Mouse (Mus musculus) G1E (cell line): ENCODE data around the gene Nfkb2. TPM values are rescaled to one million over a fixed set of nuclear protein-coding genes. Genes with fewer than 3 reads are reported as not detected.

Experiments
- ATAC-seq: 2 replicates; pipeline ENCODE4 v1.8.0; 2016; ENCODE audit warnings: mild to moderate bottlenecking; ENCODE audit not compliant: insufficient number of reproducible peaks, poor library complexity, low FRiP score, severe bottlenecking; ENCODE audit errors: extremely low read depth
- DNase-seq: peaks from one replicate; pipeline ENCODE4 v3.0.0; 2012; ENCODE audit warnings: low spot score
- H3K27me3 ChIP-seq: 2 replicates; pipeline ENCODE4 v1.6.1; 2012; ENCODE audit warnings: mild to moderate bottlenecking, low read length, inconsistent platforms; ENCODE audit not compliant: insufficient read depth
- H3K36me3 ChIP-seq: replicated peaks from 2 replicates; pipeline ENCODE3; 2012; ENCODE audit warnings: mild to moderate bottlenecking, inconsistent platforms
- H3K4me1 ChIP-seq: 2 replicates; pipeline ENCODE4 v1.6.1; 2012; ENCODE audit warnings: low read depth, low read length, inconsistent platforms, mixed read lengths; ENCODE audit not compliant: insufficient read depth
- H3K4me3 ChIP-seq: 2 replicates; pipeline ENCODE4 v1.5.1; 2012; ENCODE audit warnings: low read depth, mild to moderate bottlenecking, inconsistent platforms, low read length, moderate library complexity, mixed read lengths
- H3K9me3 ChIP-seq: replicated peaks from 2 replicates; pipeline ENCODE4 v1.6.1; 2012; ENCODE audit warnings: inconsistent platforms
- CTCF ChIP-seq: IDR thresholded peaks from 2 replicates; pipeline ENCODE4 v1.5.1; 2012; ENCODE audit warnings: low read depth, low read length, inconsistent platforms, mixed read lengths
- GATA1 ChIP-seq: IDR thresholded peaks from 2 replicates; pipeline ENCODE4 v1.6.1; 2012; ENCODE audit warnings: borderline replicate concordance, low read length, inconsistent platforms, mixed read lengths
- GATA2 ChIP-seq: IDR thresholded peaks from 2 replicates; pipeline ENCODE4 v1.6.1; 2012; ENCODE audit warnings: low read depth, low read length, inconsistent platforms, borderline replicate concordance
- POLR2AphosphoS5 ChIP-seq: IDR thresholded peaks from 2 replicates; pipeline ENCODE4 v1.6.1; 2012; ENCODE audit warnings: low read depth, low read length, inconsistent platforms; ENCODE audit not compliant: insufficient replicate concordance
- TAL1 ChIP-seq: conservative IDR thresholded peaks from 2 replicates; pipeline ENCODE4 v1.6.1; 2012; ENCODE audit warnings: low read depth, low read length, inconsistent platforms, mixed read lengths
- polyA plus RNA-seq: library from polyadenylated mRNA; stranded (reverse); fragments of >175 nt; gene quantifications from 2 replicates; pipeline ENCODE4 v1.2.3, GENCODE M21; 2012
- total RNA-seq, 2 experiments: library from RNA; stranded (forward) in 1 of 2; stranded (reverse) in 1 of 2; fragments of 200-1000 nt in 1 of 2; fragments of >200 nt in 1 of 2; fragmentation: Nextera tagmentation in 1 of 2; gene quantifications; 2 replicates each; pipeline ENCODE4 v1.2.3; 2014 to 2017

Gene Nfkb2
- total and polyA plus RNA-seq, 3 experiments: 9.7 to 40.8 (median 11.3) TPM

DNA sequence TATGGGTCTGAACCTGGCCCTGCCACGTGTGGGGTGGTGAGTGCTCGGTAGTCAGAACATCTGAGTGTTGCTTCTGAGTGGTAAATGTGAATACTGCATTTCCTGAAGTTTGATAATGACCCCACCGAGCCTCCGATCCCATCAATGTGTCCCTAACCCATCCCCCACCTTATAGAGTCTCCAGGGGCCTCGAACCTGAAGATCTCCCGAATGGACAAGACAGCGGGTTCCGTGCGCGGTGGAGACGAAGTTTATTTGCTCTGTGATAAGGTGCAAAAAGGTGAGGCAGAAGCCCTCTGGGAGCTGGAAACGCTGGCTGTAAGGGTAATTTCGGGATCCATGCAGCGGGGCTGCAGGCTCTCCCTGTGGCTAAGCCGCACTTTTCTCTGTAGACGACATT is 3.7 kb downstream of the Nfkb2 start:
- H3K27me3 ChIP-seq: no peaks in the 10 kb centered on the region
- H3K4me1 ChIP-seq: peaks cover 69% of the 10 kb centered on the region
- peaks cover 71% of the 10 kb centered on the region for H3K36me3 ChIP-seq
- ATAC-seq (no peak), DNase-seq (no peak)
- no peak for TF ChIP-seq POLR2AphosphoS5
- TF ChIP-seq TAL1: no peak
- TF ChIP-seq GATA2: no peak
- no peak overlapping the region for H3K4me3 ChIP-seq
- H3K9me3 ChIP-seq: no peaks in the 10 kb centered on the region

DNA sequence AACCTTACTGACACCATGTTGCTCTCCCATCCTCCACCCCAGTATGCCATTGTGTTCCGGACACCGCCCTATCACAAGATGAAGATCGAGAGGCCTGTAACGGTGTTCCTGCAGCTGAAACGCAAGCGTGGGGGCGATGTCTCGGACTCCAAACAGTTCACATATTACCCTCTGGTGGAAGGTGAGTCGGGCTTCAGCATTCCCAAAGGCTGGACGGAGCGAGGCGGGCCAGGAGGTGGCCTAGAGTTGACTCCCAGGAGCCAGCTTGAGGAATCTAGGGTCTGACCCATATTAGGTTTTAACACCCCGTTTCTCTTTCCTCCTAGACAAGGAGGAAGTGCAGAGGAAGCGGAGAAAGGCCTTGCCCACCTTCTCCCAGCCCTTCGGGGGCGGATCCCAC is 4.2 kb downstream of the Nfkb2 start:
- DNase-seq (no peak), ATAC-seq (no peak)
- peak overlapping the region; percentile 69; the same call in 1 of the 2 replicates for H3K4me3 ChIP-seq
- peaks cover 73% of the 10 kb centered on the region for H3K36me3 ChIP-seq
- H3K9me3 ChIP-seq: no peaks in the 10 kb centered on the region
- H3K27me3 ChIP-seq: no peaks in the 10 kb centered on the region
- TF ChIP-seq GATA1 (no peak), TAL1 (no peak), CTCF (no peak)
- peaks cover 69% of the 10 kb centered on the region for H3K4me1 ChIP-seq

DNA sequence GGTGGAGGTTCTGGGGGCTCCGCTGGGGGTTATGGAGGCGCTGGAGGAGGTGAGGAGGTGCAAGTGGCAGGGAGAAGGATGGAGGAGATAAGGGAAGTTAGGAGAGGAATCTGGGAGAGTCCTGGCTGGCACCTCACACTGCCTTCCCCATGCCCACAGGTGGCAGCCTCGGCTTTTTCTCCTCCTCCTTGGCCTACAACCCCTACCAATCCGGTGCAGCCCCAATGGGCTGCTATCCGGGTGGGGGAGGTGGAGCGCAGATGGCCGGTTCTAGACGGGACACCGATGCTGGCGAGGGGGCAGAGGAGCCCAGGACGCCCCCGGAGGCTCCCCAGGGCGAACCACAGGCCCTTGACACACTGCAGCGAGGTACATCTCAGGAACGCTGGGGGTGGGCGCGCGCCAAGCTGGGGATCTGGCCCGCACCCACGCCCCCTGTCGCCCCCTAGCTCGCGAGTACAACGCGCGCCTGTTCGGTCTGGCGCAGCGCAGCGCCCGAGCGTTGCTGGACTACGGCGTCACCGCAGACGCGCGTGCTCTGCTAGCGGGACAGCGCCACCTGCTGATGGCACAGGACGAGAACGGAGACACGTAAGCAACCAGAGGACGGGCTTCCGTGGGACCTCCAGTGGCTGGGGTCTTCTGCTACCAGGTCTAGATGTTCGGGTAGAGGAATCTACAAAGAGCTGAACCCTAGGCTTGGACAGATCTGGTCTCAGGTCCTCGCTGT is 4.8 kb downstream of the Nfkb2 start:
- peaks cover 73% of the 10 kb centered on the region for H3K36me3 ChIP-seq
- H3K4me3 ChIP-seq: peak overlapping the region; percentile 69; the same call in 1 of the 2 replicates
- H3K27me3 ChIP-seq: no peaks in the 10 kb centered on the region
- no peak for TF ChIP-seq TAL1
- TF ChIP-seq CTCF: peak; percentile 84
- ATAC-seq (no peak), DNase-seq (peak; percentile 73)
- no peaks in the 10 kb centered on the region for H3K9me3 ChIP-seq
- peaks cover 68% of the 10 kb centered on the region for H3K4me1 ChIP-seq

DNA sequence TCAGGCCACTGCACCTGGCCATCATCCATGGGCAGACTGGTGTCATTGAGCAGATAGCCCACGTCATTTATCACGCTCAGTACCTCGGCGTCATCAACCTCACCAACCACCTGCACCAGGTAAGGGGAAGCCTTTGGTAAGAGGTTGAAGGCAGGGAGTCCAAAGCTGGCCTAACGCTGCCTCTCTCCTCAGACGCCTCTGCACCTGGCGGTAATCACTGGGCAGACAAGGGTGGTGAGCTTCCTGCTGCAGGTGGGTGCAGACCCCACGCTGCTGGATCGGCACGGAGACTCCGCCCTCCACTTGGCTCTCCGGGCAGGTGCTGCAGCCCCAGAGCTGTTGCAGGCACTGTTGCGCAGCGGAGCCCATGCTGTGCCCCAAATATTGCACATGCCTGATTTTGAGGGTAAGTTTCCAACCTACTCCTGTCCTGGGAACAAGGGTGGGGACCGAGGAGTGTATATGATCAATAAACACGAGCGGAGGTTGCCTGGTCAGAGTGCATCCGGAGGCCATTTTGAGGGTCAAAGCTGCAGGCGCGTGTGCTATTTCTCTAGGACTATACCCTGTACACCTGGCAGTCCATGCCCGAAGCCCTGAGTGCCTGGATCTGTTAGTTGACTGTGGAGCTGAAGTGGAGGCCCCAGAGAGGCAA is 5.7 kb downstream of the Nfkb2 start:
- ATAC-seq (no peak), DNase-seq (no peak)
- H3K27me3 ChIP-seq: no peaks in the 10 kb centered on the region
- peak overlapping the region; percentile 44; the same call in 1 of the 2 replicates for H3K4me3 ChIP-seq
- no peaks in the 10 kb centered on the region for H3K9me3 ChIP-seq
- peaks cover 75% of the 10 kb centered on the region for H3K36me3 ChIP-seq
- peaks cover 71% of the 10 kb centered on the region for H3K4me1 ChIP-seq
- TF ChIP-seq POLR2AphosphoS5 (no peak), CTCF (no peak), GATA1 (no peak), TAL1 (no peak; the same call in 1 of the 2 replicates), GATA2 (no peak)

DNA sequence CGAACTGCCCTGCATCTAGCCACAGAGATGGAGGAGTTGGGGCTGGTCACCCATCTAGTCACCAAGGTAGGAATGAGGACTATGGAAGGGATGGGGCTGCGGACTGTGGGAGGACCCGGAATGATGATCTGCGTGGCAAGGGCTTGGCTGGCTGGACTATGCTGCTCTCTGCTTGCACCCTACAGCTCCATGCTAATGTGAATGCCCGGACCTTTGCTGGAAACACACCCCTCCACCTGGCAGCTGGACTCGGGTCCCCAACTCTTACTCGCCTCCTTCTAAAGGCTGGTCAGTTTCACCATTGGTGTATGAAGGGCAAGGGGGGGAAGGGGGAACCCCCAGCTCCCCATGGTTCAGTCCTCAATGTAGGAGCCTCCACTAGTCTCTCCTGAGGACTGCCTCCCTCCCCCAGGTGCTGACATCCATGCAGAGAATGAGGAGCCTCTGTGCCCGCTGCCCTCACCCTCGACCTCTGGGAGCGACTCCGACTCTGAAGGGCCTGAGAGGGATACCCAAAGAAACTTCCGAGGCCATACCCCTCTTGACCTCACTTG is 6.3 kb downstream of the Nfkb2 start:
- peaks cover 75% of the 10 kb centered on the region for H3K36me3 ChIP-seq
- DNase-seq (no peak), ATAC-seq (no peak)
- no peaks in the 10 kb centered on the region for H3K9me3 ChIP-seq
- H3K4me1 ChIP-seq: peaks cover 73% of the 10 kb centered on the region
- TF ChIP-seq CTCF: no peak
- TF ChIP-seq POLR2AphosphoS5: no peak
- TF ChIP-seq GATA2: no peak
- TF ChIP-seq GATA1: no peak
- no peak for TF ChIP-seq TAL1
- H3K4me3 ChIP-seq: no peak overlapping the region
- H3K27me3 ChIP-seq: no peaks in the 10 kb centered on the region

DNA sequence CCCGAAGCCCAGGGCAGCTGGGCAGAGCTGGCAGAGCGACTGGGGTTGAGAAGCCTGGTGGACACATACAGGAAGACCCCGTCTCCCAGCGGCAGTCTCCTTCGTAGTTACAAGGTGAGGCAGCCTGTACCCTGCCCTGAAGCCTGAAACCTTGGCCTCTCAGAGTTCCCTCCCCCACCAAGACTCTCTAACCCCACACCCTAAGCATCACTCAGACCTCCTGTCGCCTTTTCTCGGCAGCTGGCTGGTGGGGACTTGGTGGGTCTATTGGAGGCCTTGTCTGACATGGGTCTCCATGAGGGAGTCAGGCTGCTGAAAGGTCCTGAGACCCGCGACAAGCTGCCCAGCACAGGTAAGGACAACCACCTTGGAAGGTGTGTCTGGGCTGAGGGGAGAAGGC is 7.2 kb downstream of the Nfkb2 start:
- peaks cover 75% of the 10 kb centered on the region for H3K36me3 ChIP-seq

DNA sequence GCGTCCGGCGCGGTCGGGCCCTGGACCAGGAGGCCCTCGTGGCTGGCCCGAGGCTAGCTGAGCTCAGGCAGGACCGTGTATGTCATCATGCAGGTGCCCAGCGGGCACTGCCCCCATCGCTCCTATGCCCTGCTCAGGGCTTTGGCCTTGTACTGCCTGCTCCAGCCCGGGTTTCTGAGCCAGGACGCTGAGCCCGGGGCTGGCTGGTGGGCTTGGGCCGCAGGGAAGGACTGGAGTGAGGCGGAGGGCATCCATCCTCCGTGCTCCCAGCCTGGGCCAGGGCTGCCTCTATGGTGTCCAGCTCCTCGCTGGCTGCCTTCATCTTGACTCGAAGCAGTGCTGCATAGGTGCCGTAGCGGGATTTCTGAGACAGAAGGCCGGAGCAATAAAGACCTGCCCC is 8.4 kb downstream of the Nfkb2 start:
- H3K36me3 ChIP-seq: peaks cover 64% of the 10 kb centered on the region

More for the DNA sequence above, 7.2 kb downstream of the Nfkb2 start:
- H3K27me3 ChIP-seq: no peaks in the 10 kb centered on the region
- TF ChIP-seq TAL1 (no peak), CTCF (no peak)
- DNase-seq (no peak), ATAC-seq (no peak)
- H3K4me1 ChIP-seq: peaks cover 76% of the 10 kb centered on the region
- no peaks in the 10 kb centered on the region for H3K9me3 ChIP-seq
- H3K4me3 ChIP-seq: no peak overlapping the region

More for the DNA sequence above, 8.4 kb downstream of the Nfkb2 start:
- no peak overlapping the region for H3K4me3 ChIP-seq
- H3K9me3 ChIP-seq: peaks cover 4% of the 10 kb centered on the region
- peaks cover 76% of the 10 kb centered on the region for H3K4me1 ChIP-seq
- DNase-seq (peak; percentile 0), ATAC-seq (no peak)
- TF ChIP-seq TAL1 (no peak), POLR2AphosphoS5 (no peak), GATA2 (no peak), GATA1 (no peak), CTCF (no peak)
- H3K27me3 ChIP-seq: peaks cover 9% of the 10 kb centered on the region; the same call in 1 of the 2 replicates
